Mouse (Mus musculus) urinary bladder, postnatal 14 days (tissue): ENCODE measurements at regions not wholly inside any gene's neighbourhood (a gene's known extent, or its start where the extent isn't known, plus 50 kb on each side); places are given as distances from the start of the nearest gene placed in this dataset.

Experiments
- DNase-seq: peaks from one replicate; pipeline ENCODE4 v3.0.0; 2021; ENCODE audit warnings: low spot score

GRCm38 (mm10) chr8:44155705-44156321 is 446.0 kb upstream of the Adam34 start:
- DNase-seq: no peak

DNA sequence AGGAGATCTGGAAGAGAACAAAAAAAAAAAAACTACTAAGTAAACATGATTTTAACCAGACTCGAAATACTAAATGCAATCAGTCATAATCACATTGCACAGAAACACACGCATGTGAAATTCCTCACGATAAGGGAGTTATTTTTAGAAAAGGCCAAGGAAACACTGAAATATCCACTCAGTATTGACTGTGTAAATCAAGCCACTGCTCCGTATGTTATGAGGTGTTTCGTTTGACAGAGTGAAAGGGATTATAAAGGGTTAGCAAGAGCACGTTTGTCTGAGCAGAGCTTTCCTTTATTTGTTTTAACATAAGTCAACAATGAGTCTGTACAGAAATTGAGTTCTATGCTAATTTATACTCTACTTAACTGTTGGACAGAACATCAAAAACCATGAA is 455.3 kb upstream of the Adam34 start:
- no peak for DNase-seq

GRCm38 (mm10) chr8:44177016-44177415 is 467.2 kb upstream of the Adam34 start:
- DNase-seq: no peak

GRCm38 (mm10) chr8:44202228-44202627 is 492.4 kb upstream of the Adam34 start:
- no peak for DNase-seq

- no peak for DNase-seq
Measured at GRCm38 (mm10) chr8:44206391-44207170, 496.7 kb upstream of the Adam34 start.

GRCm38 (mm10) chr8:44222346-44222745 is 512.5 kb upstream of the Adam34 start:
- no peak for DNase-seq

DNA sequence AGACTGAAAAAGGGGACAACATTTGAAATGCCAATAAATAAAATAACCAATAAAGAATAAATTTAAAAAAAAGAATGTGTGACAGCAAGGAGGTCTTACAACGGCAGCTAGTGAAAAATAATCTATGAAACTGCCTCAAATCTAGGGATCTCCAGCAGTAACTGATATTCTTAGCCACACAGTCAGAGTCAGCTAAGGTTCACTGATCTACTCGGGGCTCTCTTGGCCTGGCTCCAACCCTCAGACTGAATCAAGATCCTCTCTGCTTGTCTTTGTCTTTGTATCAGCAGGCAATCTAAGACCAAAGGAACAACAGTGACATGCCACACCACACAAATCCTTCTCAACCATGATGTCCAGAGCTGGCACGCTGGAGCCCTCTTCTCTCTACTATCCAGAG is 542.5 kb upstream of the Adam34 start:
- DNase-seq: no peak

DNA sequence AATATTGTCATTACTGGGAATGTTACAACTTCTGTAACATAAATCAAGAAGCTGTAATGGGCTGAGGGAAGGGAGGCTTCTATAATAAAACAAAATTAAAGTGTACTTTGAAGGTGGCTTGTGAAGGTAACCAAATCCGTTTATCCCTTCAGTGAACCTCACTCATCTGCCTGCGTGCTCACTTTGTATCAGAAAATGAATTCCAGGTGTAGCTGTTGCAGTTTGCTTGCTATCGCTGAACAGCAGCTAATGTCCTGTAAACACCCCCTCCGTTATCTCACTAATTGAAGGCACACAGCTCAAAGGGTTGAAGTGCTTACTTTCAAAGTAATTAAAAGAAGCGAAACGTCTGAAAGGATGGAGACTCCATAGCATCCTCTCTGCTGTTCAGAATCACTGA is 547.2 kb upstream of the Adam34 start:
- DNase-seq: no peak

DNA sequence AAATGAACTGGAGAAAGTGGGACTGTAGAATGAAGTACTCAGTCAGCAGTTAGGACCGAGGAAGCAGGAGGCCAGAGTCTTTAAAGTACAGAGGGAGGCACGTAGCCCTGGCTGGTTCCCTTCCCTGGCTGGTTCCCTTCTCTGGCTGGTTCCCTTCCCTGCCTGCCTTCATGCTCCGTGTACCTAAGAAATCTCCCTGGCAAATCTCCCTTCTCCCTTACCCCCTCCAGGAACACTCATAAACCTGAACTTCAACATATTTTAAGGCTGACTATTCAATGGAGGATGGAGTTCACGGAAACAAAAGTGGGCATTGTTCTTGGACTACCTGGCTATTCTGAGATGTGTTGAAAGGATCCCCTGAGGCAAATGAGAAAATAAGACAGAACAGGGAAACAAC is 551.2 kb upstream of the Adam34 start:
- peak; percentile 40 for DNase-seq

DNA sequence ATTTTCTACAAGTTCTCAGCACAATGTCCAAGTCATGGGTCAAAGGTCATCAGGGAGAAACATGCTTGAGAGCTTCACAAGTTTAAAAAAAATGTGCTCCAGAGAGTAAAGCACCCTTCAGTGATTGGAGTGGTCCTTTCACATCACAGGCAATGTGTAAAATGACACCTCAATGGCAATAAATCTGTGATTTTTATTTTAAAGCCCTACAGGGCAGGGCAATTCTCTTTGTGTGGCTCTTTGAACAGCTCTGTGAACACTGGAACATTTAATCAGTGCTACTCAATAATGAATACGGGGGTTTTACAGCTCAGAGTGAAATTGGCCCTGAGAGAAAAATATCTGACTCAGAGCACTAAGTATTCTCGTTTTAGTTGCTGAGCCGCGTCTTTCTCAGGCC is 563.5 kb upstream of the Adam34 start:
- DNase-seq: no peak

DNA sequence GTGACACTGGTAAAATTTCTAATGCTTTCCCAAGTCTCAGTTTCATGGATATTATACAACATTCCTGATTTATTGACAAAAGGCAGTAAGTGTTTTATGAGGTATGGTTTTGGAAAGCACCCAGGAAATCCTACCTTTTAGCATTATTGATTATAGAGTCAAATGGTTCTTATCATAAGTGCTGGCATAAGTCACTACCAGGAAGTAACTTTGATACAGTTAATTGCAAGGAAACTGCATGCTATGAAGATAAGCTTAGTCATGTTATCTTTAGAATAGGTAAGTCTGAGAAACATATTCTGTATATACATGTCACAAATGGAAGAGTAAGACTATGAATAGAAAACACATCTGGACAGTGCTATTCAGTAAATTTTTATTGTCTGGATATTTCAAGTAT is 608.4 kb upstream of the Adam34 start:
- no peak for DNase-seq

DNA sequence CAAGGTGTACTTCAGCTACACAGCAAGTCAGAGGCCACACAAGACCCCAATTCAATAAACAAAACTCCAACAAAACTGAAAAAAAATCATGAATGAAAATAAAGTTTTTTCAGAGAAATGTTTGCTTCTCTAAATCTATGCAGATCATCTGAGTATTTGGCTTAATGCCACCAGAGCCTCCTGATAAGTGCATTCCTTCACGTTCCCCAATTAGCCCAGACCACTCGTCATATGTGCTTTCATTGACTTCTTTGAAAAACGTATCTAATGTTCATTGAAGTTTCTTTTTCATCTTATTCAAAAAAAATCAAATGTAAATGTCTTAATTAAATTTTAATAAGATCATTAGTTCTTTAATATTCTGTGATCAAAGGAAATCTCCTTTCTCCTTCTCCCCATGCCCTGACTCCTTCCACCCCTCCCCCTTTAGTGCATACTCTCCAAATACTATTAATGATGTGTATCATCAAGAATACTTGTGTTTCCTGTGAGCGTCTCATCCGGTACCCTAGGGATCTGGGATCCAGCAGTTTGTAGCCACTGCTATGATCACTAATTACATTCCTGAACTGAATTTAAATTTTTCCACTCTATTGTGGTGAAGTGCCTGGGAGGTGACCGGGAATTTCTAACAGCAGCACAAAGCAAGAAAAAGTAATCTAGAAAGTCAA is 600.8 kb upstream of the Fat1 start:
- no peak for DNase-seq

DNA sequence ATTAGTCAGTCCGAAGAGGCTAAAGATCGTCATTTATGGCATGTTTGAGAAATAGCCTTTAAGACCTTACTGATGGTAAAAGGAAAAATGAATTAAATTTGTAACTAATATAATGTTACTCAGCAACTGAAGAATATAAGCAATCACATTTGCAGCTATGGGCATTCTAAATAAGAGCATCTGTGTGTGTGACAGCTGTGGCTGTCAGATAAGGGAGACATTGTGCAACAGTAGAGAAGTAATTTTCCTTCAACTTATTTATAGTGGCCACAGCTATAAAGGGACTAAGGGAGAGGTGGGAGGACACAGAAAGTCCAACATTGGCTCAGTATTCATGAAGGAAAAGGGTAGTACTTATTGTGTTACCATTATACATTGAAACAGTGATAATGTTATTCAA is 591.8 kb upstream of the Fat1 start:
- DNase-seq: no peak

- DNase-seq: peak; percentile 56
Measured at GRCm38 (mm10) chr8:44343924-44344323, 591.3 kb upstream of the Fat1 start.

GRCm38 (mm10) chr8:44347412-44347811 is 587.8 kb upstream of the Fat1 start:
- no peak for DNase-seq

- DNase-seq: no peak
Measured at GRCm38 (mm10) chr8:44373987-44374386, 561.3 kb upstream of the Fat1 start.

- no peak for DNase-seq
Measured at GRCm38 (mm10) chr8:44377731-44378130, 557.5 kb upstream of the Fat1 start.

GRCm38 (mm10) chr8:44408462-44408861 is 526.8 kb upstream of the Fat1 start:
- no peak for DNase-seq

GRCm38 (mm10) chr8:44410261-44410660 is 525.0 kb upstream of the Fat1 start:
- DNase-seq: no peak

GRCm38 (mm10) chr8:44418003-44418402 is 517.2 kb upstream of the Fat1 start:
- no peak for DNase-seq

DNA sequence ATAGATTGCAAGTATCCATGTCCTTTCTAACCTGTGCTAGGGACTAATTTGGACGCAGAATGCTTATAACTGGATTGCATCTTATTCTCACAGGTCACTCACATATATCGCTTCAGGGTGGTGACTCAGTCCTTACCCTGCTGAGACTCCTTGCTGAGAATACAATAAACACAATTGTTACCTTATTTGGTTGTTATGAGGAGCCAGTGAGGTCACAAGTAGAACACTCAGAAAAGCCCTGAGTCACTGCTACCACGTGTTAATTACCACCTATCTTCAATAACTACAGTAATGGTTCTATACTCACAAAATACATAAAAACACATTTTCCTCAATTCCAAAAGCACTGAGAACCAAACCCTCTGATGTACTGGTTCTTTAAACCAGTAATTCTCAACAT is 479.8 kb upstream of the Fat1 start:
- DNase-seq: no peak

DNA sequence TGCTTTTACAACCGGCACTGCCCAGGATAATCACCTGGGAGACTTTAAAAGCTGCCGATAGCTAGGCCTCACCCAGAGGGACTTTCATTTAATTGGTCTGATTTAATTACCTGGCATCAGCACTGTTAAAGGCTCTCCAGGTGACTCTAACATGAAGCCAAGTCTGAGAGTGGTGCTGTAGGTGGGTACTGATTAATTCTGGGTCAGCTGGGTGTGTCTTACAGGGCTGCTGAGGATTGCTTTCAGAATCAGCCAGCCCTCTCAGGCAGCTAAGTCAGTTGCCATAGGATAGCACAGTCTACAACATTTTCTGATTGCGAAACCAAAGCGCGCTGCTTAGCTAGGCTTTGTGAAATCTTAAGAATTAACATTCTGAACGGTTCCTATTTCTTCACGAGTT is 478.9 kb upstream of the Fat1 start:
- DNase-seq: no peak

- DNase-seq: no peak
Measured at GRCm38 (mm10) chr8:44466409-44467078, 468.7 kb upstream of the Fat1 start.
